Mouse (Mus musculus) heart, adult 9 months (tissue): ENCODE results near the gene Arih2.
A peak's percentile ranks its signal among the peaks of the same experiment; 100 is the strongest.
"Not testable (repeated sequence)": the region's sequence is repeated elsewhere in the genome, so short reads cannot be mapped to it uniquely, and the experiment has no call there.

Experiments
- DNase-seq, 2 experiments: peaks; one replicate each; pipeline ENCODE4 v3.0.0; 2022; ENCODE audit warnings: low spot score in 2 of 2

Arih2 gene

GRCm38 (mm10) chr9:108649561-108650440 is 615 bp upstream of the Arih2 start:
- DNase-seq, result peak in 1 of 2 experiments; percentile 6

- peak in 1 of 2 experiments; percentile 6 for DNase-seq
Measured at GRCm38 (mm10) chr9:108648166-108648565, 1.0 kb downstream of the Arih2 start.

- DNase-seq, result no peak
Measured at GRCm38 (mm10) chr9:108639825-108640224, 9.4 kb downstream of the Arih2 start.

GRCm38 (mm10) chr9:108635415-108635814 is 13.8 kb downstream of the Arih2 start:
- no peak for DNase-seq

GRCm38 (mm10) chr9:108633846-108634245 is 15.3 kb downstream of the Arih2 start:
- DNase-seq, result no peak

- no peak for DNase-seq
Measured at GRCm38 (mm10) chr9:108632375-108632774, 16.8 kb downstream of the Arih2 start.

- DNase-seq, result no peak
Measured at GRCm38 (mm10) chr9:108631631-108632256, 17.4 kb downstream of the Arih2 start.

- DNase-seq, result no peak
Measured at GRCm38 (mm10) chr9:108630683-108631082, 18.5 kb downstream of the Arih2 start.

GRCm38 (mm10) chr9:108628141-108628540 is 21.0 kb downstream of the Arih2 start:
- DNase-seq, result no peak

- peak; percentile 46 to 66 for DNase-seq
Measured at GRCm38 (mm10) chr9:108626498-108626897, 22.7 kb downstream of the Arih2 start.

- no peak for DNase-seq
Measured at GRCm38 (mm10) chr9:108617301-108617700, 31.9 kb downstream of the Arih2 start.

- no peak for DNase-seq
Measured at GRCm38 (mm10) chr9:108611488-108611887, 37.7 kb downstream of the Arih2 start.

- no peak for DNase-seq
Measured at GRCm38 (mm10) chr9:108608889-108609288, 40.3 kb downstream of the Arih2 start.

- DNase-seq, result not testable (repeated sequence)
Measured at GRCm38 (mm10) chr9:108607929-108608328, 41.3 kb downstream of the Arih2 start.

GRCm38 (mm10) chr9:108601986-108602385 is 47.2 kb downstream of the Arih2 start:
- DNase-seq, result no peak

- no peak for DNase-seq
Measured at GRCm38 (mm10) chr9:108600011-108600410, 49.2 kb downstream of the Arih2 start.

- DNase-seq, result no peak
Measured at GRCm38 (mm10) chr9:108599021-108599566, 50.1 kb downstream of the Arih2 start.

GRCm38 (mm10) chr9:108596998-108597764 is 52.0 kb downstream of the Arih2 start, which contains the start of gene P4htm:
TSS of gene P4htm (minus strand) at chr9:108597667.
- DNase-seq, result peak; percentile 72 to 73

- DNase-seq, result no peak
Measured at GRCm38 (mm10) chr9:108594354-108594753, 54.8 kb downstream of the Arih2 start.

- no peak for DNase-seq
Measured at GRCm38 (mm10) chr9:108591462-108591861, 57.7 kb downstream of the Arih2 start.

- no peak for DNase-seq
Measured at GRCm38 (mm10) chr9:108589229-108589628, 60.0 kb downstream of the Arih2 start.
